Mouse (Mus musculus) embryonic facial prominence, embryonic 11.5 days (tissue): ENCODE results near the gene Gm20605. TPM values are rescaled to one million over a fixed set of nuclear protein-coding genes. Genes with fewer than 3 reads are reported as not detected.

Source experiments
- ATAC-seq: fragments of 200-750 bp; cut with Nextera tagmentation; replicated peaks from 2 replicates; pipeline ENCODE4 v1.8.0; 2017; ENCODE audit warnings: low read depth; ENCODE audit not compliant: insufficient number of reproducible peaks, low FRiP score, low TSS enrichment
- DNase-seq: peaks from one replicate; pipeline ENCODE4 v3.0.0-alpha.2; 2015; ENCODE audit warnings: low spot score
- H3K27ac ChIP-seq: fragments of 300-500 bp; sonication (generic); replicated peaks from 2 replicates; pipeline ENCODE4 v1.5.1; 2014; ENCODE audit warnings: mild to moderate bottlenecking, low read depth, low read length, control low read depth
- H3K27me3 ChIP-seq: fragments of 300-500 bp; sonication (generic); 2 replicates; pipeline ENCODE4 v1.6.1; 2014; ENCODE audit warnings: mild to moderate bottlenecking, low read length, moderate library complexity, mixed read lengths; ENCODE audit not compliant: control insufficient read depth, insufficient read depth
- H3K36me3 ChIP-seq: fragments of 300-500 bp; sonication (generic); replicated peaks from 2 replicates; pipeline ENCODE4 v1.6.1; 2014; ENCODE audit warnings: low read depth, mild to moderate bottlenecking, low read length, moderate library complexity, mixed read lengths; ENCODE audit not compliant: control insufficient read depth, insufficient read depth
- H3K4me1 ChIP-seq: fragments of 300-500 bp; sonication (generic); 2 replicates; pipeline ENCODE4 v1.6.1; 2014; ENCODE audit warnings: low read length, mixed read lengths; ENCODE audit not compliant: control insufficient read depth, insufficient read depth
- H3K4me2 ChIP-seq: fragments of 300-500 bp; sonication (generic); 2 replicates; pipeline ENCODE4 v1.6.1; 2014; ENCODE audit warnings: low read depth, mild to moderate bottlenecking, control low read depth, low read length, moderate library complexity
- H3K4me3 ChIP-seq: fragments of 300-500 bp; sonication (generic); 2 replicates; pipeline ENCODE4 v1.5.1; 2014; ENCODE audit warnings: low read depth, low read length, control low read depth
- H3K9ac ChIP-seq: fragments of 300-500 bp; sonication (generic); replicated peaks from 2 replicates; pipeline ENCODE4 v1.6.1; 2014; ENCODE audit warnings: mild to moderate bottlenecking, control low read depth, low read length
- H3K9me3 ChIP-seq: fragments of 300-500 bp; sonication (generic); replicated peaks from 2 replicates; pipeline ENCODE4 v1.6.1; 2016; ENCODE audit warnings: mild to moderate bottlenecking, low read length, inconsistent platforms, mixed read lengths; ENCODE audit not compliant: control insufficient read depth
- WGBS: fragments of 180-500 bp; shearing (Covaris S2); extraction: QIAGEN DNeasy Blood & Tissue Kit; methylation state at CpG from one replicate; pipeline ENCODE4 v1.1.7; 2014; 5-methylcytosine and 5-hydroxymethylcytosine counted together
- polyA plus RNA-seq: library from polyadenylated mRNA; unstranded; fragments of >200 nt; fragmentation: Nextera tagmentation; extraction: Ambion mirVana; gene quantifications from 2 replicates; pipeline ENCODE4 v1.2.1, GENCODE M21; 2014

Gm20605 gene
- polyA plus RNA-seq, 1 experiment from 2014 or later: 3.7 TPM

GRCm38 (mm10) chr5:137596601-137597261, 32.2 kb upstream of the Gm20605 start:
- Histone ChIP-seq H3K9ac (no peak overlapping the region), H3K36me3 (no peaks in the 10 kb centered on the region), H3K27ac (no peak overlapping the region), H3K4me1 (no peaks in the 10 kb centered on the region), H3K27me3 (no peaks in the 10 kb centered on the region), H3K4me3 (no peak overlapping the region), H3K9me3 (no peaks in the 10 kb centered on the region), H3K4me2 (peak overlapping the region; percentile 19; the same call in 1 of the 2 replicates)
- WGBS: 31% methylated on average over 30 of the region's 30 CpGs
- DNase-seq: no peak
- no peak for ATAC-seq

GRCm38 (mm10) chr5:137597625-137598024, 31.4 kb upstream of the Gm20605 start:
- no peak for DNase-seq
- no peaks in the 10 kb centered on the region for H3K9me3 ChIP-seq
- H3K9ac ChIP-seq: no peak overlapping the region
- no peak for ATAC-seq
- 96% methylated on average over 6 of the region's 6 CpGs for WGBS
- H3K36me3 ChIP-seq: no peaks in the 10 kb centered on the region
- H3K27ac ChIP-seq: no peak overlapping the region
- no peak overlapping the region for H3K4me3 ChIP-seq
- no peaks in the 10 kb centered on the region for H3K27me3 ChIP-seq
- no peak overlapping the region for H3K4me2 ChIP-seq
- no peaks in the 10 kb centered on the region for H3K4me1 ChIP-seq

- H3K27me3 ChIP-seq: no peaks in the 10 kb centered on the region
- DNase-seq (no peak), ATAC-seq (no peak)
- H3K4me2 ChIP-seq: no peak overlapping the region
- 95% methylated on average over 2 of the region's 2 CpGs for WGBS
- H3K27ac ChIP-seq: no peak overlapping the region
- no peaks in the 10 kb centered on the region for H3K9me3 ChIP-seq
- no peak overlapping the region for H3K9ac ChIP-seq
- no peak overlapping the region for H3K4me3 ChIP-seq
- no peaks in the 10 kb centered on the region for H3K4me1 ChIP-seq
- H3K36me3 ChIP-seq: no peaks in the 10 kb centered on the region
Measured at GRCm38 (mm10) chr5:137598100-137598826, 30.7 kb upstream of the Gm20605 start.

GRCm38 (mm10) chr5:137599600-137599999, 29.4 kb upstream of the Gm20605 start:
- peak overlapping the region; percentile 61 for H3K9ac ChIP-seq
- WGBS: 54% methylated on average over 9 of the region's 9 CpGs

GRCm38 (mm10) chr5:137600281-137600618, 28.7 kb upstream of the Gm20605 start:
- Histone ChIP-seq H3K4me2 (peak overlapping the region; percentile 95), H3K27me3 (no peaks in the 10 kb centered on the region), H3K9ac (peak overlapping the region; percentile 61), H3K27ac (no peak overlapping the region), H3K9me3 (no peaks in the 10 kb centered on the region), H3K4me3 (peak overlapping the region; percentile 64), H3K4me1 (no peaks in the 10 kb centered on the region), H3K36me3 (no peaks in the 10 kb centered on the region)
- 2% methylated on average over 19 of the region's 19 CpGs for WGBS
- DNase-seq (peak; percentile 17), ATAC-seq (peak; percentile 71)

More at GRCm38 (mm10) chr5:137599600-137599999, 29.4 kb upstream of the Gm20605 start:
- Histone ChIP-seq H3K4me1 (no peaks in the 10 kb centered on the region), H3K4me3 (peak overlapping the region; percentile 64), H3K9me3 (no peaks in the 10 kb centered on the region), H3K27me3 (no peaks in the 10 kb centered on the region), H3K36me3 (no peaks in the 10 kb centered on the region), H3K4me2 (peak overlapping the region; percentile 95), H3K27ac (no peak overlapping the region)
- DNase-seq (no peak), ATAC-seq (no peak)

GRCm38 (mm10) chr5:137600619-137601364, 28.2 kb upstream of the Gm20605 start, which contains the start of gene Mospd3:
Gene Mospd3 (minus strand): TSS chr5:137601058.
- Histone ChIP-seq H3K36me3 (no peaks in the 10 kb centered on the region), H3K4me2 (peak within 1 kb of the TSS; percentile 95), H3K4me1 (no peaks in the 10 kb centered on the region), H3K9me3 (no peaks in the 10 kb centered on the region), H3K4me3 (peak within 1 kb of the TSS; percentile 64), H3K9ac (peak within 1 kb of the TSS; percentile 61), H3K27ac (0 out of 2 replicates have a peak within 1 kb of the TSS, but pooled peaks have one; percentile 52), H3K27me3 (no peaks in the 10 kb centered on the region)
- peak; percentile 98 for DNase-seq
- under 1% methylated on average over 41 of the region's 41 CpGs for WGBS
- peak; percentile 94 for ATAC-seq

DNA sequence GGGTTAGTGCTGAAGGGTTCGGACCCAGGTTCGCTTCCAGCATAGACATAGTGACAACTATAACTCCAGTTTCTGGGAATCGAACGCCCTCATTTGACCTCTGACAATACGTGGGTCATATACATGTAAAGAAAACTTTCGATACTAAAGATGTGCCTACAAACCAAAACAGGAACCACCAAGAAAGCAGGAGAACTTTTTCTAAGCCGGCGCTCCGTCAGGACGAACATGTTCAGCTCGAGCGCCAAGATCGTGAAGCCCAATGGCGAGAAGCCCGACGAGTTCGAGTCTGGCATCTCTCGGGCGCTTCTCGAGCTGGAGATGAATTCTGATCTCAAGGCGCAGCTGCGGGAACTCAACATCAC, 27.6 kb upstream of the Gm20605 start:
- no peaks in the 10 kb centered on the region for H3K4me1 ChIP-seq
- no peak overlapping the region for H3K27ac ChIP-seq
- WGBS: 0% methylated on average over 22 of the region's 22 CpGs
- peak; percentile 58 for DNase-seq
- H3K4me2 ChIP-seq: peak overlapping the region; percentile 59
- H3K27me3 ChIP-seq: no peaks in the 10 kb centered on the region
- H3K36me3 ChIP-seq: no peaks in the 10 kb centered on the region
- H3K4me3 ChIP-seq: peak overlapping the region; percentile 64
- H3K9me3 ChIP-seq: no peaks in the 10 kb centered on the region
- ATAC-seq: no peak
- H3K9ac ChIP-seq: peak overlapping the region; percentile 39
